Mouse (Mus musculus): ENCODE measurements around the gene Itpkb.

Gene Itpkb

GRCm38 (mm10) chr1:180400691-180401455 lies 70.6 kb downstream of the Itpkb start:
- no peak for DNase-seq

GRCm38 (mm10) chr1:180401725-180402124 lies 71.4 kb downstream of the Itpkb start:
- DNase-seq: no peak

- no peak for DNase-seq
Measured at GRCm38 (mm10) chr1:180402481-180403081, 72.3 kb downstream of the Itpkb start.

- DNase-seq: no peak
Measured at GRCm38 (mm10) chr1:180403357-180403693, 73.0 kb downstream of the Itpkb start.

- no peak for DNase-seq
Measured at GRCm38 (mm10) chr1:180403694-180404606, 73.7 kb downstream of the Itpkb start.

GRCm38 (mm10) chr1:180404706-180405105 lies 74.4 kb downstream of the Itpkb start:
- DNase-seq: no peak

- no peak for DNase-seq
Measured at GRCm38 (mm10) chr1:180405576-180406335, 75.5 kb downstream of the Itpkb start.

GRCm38 (mm10) chr1:180406336-180407035 lies 76.2 kb downstream of the Itpkb start:
- no peak for DNase-seq

- peak; percentile 85 for DNase-seq
Measured at GRCm38 (mm10) chr1:180407171-180407671, 76.9 kb downstream of the Itpkb start.

- DNase-seq: no peak
Measured at GRCm38 (mm10) chr1:180407727-180408719, 77.7 kb downstream of the Itpkb start.

- DNase-seq: no peak
Measured at GRCm38 (mm10) chr1:180408832-180409231, 78.5 kb downstream of the Itpkb start.

GRCm38 (mm10) chr1:180409771-180410170 lies 79.5 kb downstream of the Itpkb start:
- no peak for DNase-seq

- DNase-seq: no peak
Measured at GRCm38 (mm10) chr1:180410306-180410705, 80.0 kb downstream of the Itpkb start.

GRCm38 (mm10) chr1:180415064-180415463 lies 84.8 kb downstream of the Itpkb start:
- DNase-seq: no peak

- DNase-seq: no peak
Measured at GRCm38 (mm10) chr1:180415836-180416235, 85.6 kb downstream of the Itpkb start.

- no peak for DNase-seq
Measured at GRCm38 (mm10) chr1:180417118-180417517, 86.8 kb downstream of the Itpkb start.

GRCm38 (mm10) chr1:180419059-180419458 lies 88.8 kb downstream of the Itpkb start:
- no peak for DNase-seq

GRCm38 (mm10) chr1:180420496-180421164 lies 90.3 kb downstream of the Itpkb start:
- DNase-seq: peak; percentile 67

GRCm38 (mm10) chr1:180421165-180421909 lies 91.1 kb downstream of the Itpkb start:
- no peak for DNase-seq

Measured in retina, postnatal 1 day (tissue).